Mouse (Mus musculus): ENCODE measurements around the gene Macrod1. TPM values are rescaled to one million over a fixed set of nuclear protein-coding genes. Genes with fewer than 3 reads are reported as not detected.

Macrod1 gene
- polyA plus RNA-seq, 1 experiment from 2014 or later, result 3.3 TPM

DNA sequence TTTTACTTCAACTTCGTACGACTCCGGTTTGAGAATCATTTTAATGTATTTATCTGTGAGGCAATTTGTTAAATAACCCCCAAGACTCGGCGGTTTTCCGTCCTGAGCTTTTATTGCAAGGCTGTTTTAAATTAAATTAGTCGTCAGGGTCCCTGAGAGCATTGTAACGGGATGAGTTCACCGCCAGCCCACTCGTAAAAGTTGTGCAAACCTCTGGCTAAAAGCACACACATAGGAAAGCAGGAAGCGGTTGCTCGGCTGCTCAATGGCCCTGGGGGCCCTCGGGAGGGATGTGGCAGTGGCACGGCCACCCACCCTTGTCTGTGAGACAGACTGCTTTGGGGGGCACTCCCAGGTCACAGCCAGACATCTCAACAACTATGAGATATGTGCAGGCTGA is 81.7 kb downstream of the Macrod1 start:
- peaks cover 38% of the 10 kb centered on the region for H3K27me3 ChIP-seq
- no peaks in the 10 kb centered on the region for H3K36me3 ChIP-seq
- no peak overlapping the region for H3K4me2 ChIP-seq (replicated peaks)
- ATAC-seq (ENCODE audit: low FRiP score, low read depth), result no peak
- no peak overlapping the region for H3K4me3 ChIP-seq
- 61% methylated on average over 14 of the region's 14 CpGs for WGBS
- H3K27ac ChIP-seq (replicated peaks), result no peak overlapping the region
- H3K9me3 ChIP-seq, result no peaks in the 10 kb centered on the region
- no peak overlapping the region for H3K9ac ChIP-seq (replicated peaks)
- peaks cover 97% of the 10 kb centered on the region for H3K4me1 ChIP-seq

- Histone ChIP-seq H3K4me3 (no peak overlapping the region), H3K36me3 (no peaks in the 10 kb centered on the region), H3K9ac (replicated peaks) (peak overlapping the region; percentile 32; the same call in 1 of the 2 replicates), H3K4me1 (peaks cover 97% of the 10 kb centered on the region), H3K27me3 (peaks cover 43% of the 10 kb centered on the region), H3K4me2 (replicated peaks) (no peak overlapping the region), H3K27ac (replicated peaks) (no peak overlapping the region), H3K9me3 (no peaks in the 10 kb centered on the region)
- WGBS, result 63% methylated on average over 4 of the region's 4 CpGs
- no peak for ATAC-seq (ENCODE audit: low FRiP score, low read depth)
Observed at GRCm38 (mm10) chr19:7139321-7139720, 82.7 kb downstream of the Macrod1 start.

GRCm38 (mm10) chr19:7140373-7140772 is 83.8 kb downstream of the Macrod1 start:
- no peaks in the 10 kb centered on the region for H3K36me3 ChIP-seq
- ATAC-seq (ENCODE audit: low FRiP score, low read depth), result no peak
- peaks cover 52% of the 10 kb centered on the region for H3K27me3 ChIP-seq
- 62% methylated on average over 6 of the region's 6 CpGs for WGBS
- no peaks in the 10 kb centered on the region for H3K9me3 ChIP-seq
- 0 out of 2 replicates have a peak overlapping the region, but pooled peaks have one; percentile 1 for H3K4me2 ChIP-seq (replicated peaks)
- peak overlapping the region; percentile 78 for H3K27ac ChIP-seq (replicated peaks)
- peaks cover 89% of the 10 kb centered on the region for H3K4me1 ChIP-seq
- peak overlapping the region; percentile 16; the same call in 1 of the 2 replicates for H3K9ac ChIP-seq (replicated peaks)
- no peak overlapping the region for H3K4me3 ChIP-seq

GRCm38 (mm10) chr19:7140856-7141421 is 84.3 kb downstream of the Macrod1 start:
- H3K9me3 ChIP-seq, result no peaks in the 10 kb centered on the region
- peaks cover 84% of the 10 kb centered on the region for H3K4me1 ChIP-seq
- peak; percentile 25; the same call in 1 of the 2 replicates for ATAC-seq (ENCODE audit: low FRiP score, low read depth)
- H3K4me3 ChIP-seq, result no peak overlapping the region
- peak overlapping the region; percentile 1; the same call in 1 of the 2 replicates for H3K4me2 ChIP-seq (replicated peaks)
- H3K36me3 ChIP-seq, result no peaks in the 10 kb centered on the region
- H3K27ac ChIP-seq (replicated peaks), result peak overlapping the region; percentile 78
- 34% methylated on average over 12 of the region's 12 CpGs for WGBS
- H3K9ac ChIP-seq (replicated peaks), result peak overlapping the region; percentile 3; the same call in 1 of the 2 replicates
- H3K27me3 ChIP-seq, result peaks cover 54% of the 10 kb centered on the region

- peak overlapping the region; percentile 78 for H3K27ac ChIP-seq (replicated peaks)
- H3K4me3 ChIP-seq, result no peak overlapping the region
- H3K9ac ChIP-seq (replicated peaks), result no peak overlapping the region
- H3K4me1 ChIP-seq, result peaks cover 70% of the 10 kb centered on the region
- 0 out of 2 replicates have a peak overlapping the region, but pooled peaks have one; percentile 25 for H3K4me2 ChIP-seq (replicated peaks)
- peaks cover 54% of the 10 kb centered on the region for H3K27me3 ChIP-seq
- no peaks in the 10 kb centered on the region for H3K9me3 ChIP-seq
- no peak for ATAC-seq (ENCODE audit: low FRiP score, low read depth)
- WGBS, result 46% methylated on average over 5 of the region's 5 CpGs
- H3K36me3 ChIP-seq, result no peaks in the 10 kb centered on the region
Observed at GRCm38 (mm10) chr19:7142207-7142915, 85.8 kb downstream of the Macrod1 start.

- no peaks in the 10 kb centered on the region for H3K36me3 ChIP-seq
- H3K4me2 ChIP-seq (replicated peaks), result peak overlapping the region; percentile 58
- no peaks in the 10 kb centered on the region for H3K9me3 ChIP-seq
- peak overlapping the region; percentile 48; the same call in 1 of the 2 replicates for H3K9ac ChIP-seq (replicated peaks)
- peak; percentile 62; the same call in 1 of the 2 replicates for ATAC-seq (ENCODE audit: low FRiP score, low read depth)
- H3K4me1 ChIP-seq, result peaks cover 70% of the 10 kb centered on the region
- H3K27ac ChIP-seq (replicated peaks), result peak overlapping the region; percentile 40; the same call in 1 of the 2 replicates
- H3K4me3 ChIP-seq, result peak overlapping the region; percentile 30
- peaks cover 65% of the 10 kb centered on the region for H3K27me3 ChIP-seq
- WGBS, result under 1% methylated on average over 20 of the region's 20 CpGs
Observed at GRCm38 (mm10) chr19:7143854-7144253, 87.2 kb downstream of the Macrod1 start.

DNA sequence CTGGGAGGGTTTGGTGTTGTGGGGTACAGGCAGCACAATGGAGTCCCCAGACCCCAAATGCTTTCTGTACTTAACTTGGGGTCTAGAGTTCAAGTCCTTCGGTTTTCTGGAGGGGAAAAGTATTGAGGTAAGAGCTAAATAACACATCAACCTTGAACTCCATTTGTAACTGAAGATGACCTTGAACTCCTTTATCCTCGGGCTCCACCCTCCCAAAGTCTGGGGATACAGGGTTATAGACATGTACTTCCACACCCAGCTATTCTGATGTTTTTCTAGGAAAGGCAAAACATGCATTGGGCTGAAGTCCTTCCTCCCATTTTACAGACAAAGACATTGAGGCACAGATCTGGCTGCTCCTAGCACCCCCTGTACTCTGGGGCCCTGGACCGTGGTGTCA is 87.8 kb downstream of the Macrod1 start:
- Histone ChIP-seq H3K4me2 (replicated peaks) (peak overlapping the region; percentile 58), H3K27ac (replicated peaks) (no peak overlapping the region), H3K27me3 (peaks cover 70% of the 10 kb centered on the region), H3K9me3 (no peaks in the 10 kb centered on the region), H3K4me1 (peaks cover 70% of the 10 kb centered on the region), H3K4me3 (no peak overlapping the region), H3K9ac (replicated peaks) (no peak overlapping the region), H3K36me3 (no peaks in the 10 kb centered on the region)
- WGBS, result 66% methylated on average over 3 of the region's 3 CpGs
- ATAC-seq (ENCODE audit: low FRiP score, low read depth), result no peak

DNA sequence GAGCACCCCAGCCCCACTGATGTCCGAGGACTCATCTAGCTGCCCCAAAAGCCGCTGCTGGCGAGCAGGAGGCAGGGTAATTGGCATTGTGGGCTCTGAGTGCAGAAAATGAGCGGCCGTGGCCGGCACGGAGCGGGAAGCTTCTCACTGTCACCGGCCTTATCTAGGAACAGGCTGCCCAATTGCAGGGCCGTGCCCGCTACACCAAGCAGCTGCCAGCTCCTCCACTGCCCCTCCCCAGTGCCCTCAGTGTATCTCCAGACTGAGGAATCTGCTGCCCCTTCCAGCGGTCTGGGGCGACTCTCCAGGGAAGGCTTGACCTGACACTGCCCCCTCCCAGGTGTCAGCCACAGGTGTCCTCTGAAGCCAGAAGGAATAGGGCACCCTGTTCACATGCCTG is 89.8 kb downstream of the Macrod1 start:
- Histone ChIP-seq H3K9ac (replicated peaks) (0 out of 2 replicates have a peak overlapping the region, but pooled peaks have one; percentile 3), H3K9me3 (no peaks in the 10 kb centered on the region), H3K36me3 (no peaks in the 10 kb centered on the region), H3K27me3 (peaks cover 63% of the 10 kb centered on the region), H3K4me1 (peaks cover 70% of the 10 kb centered on the region), H3K27ac (replicated peaks) (no peak overlapping the region), H3K4me2 (replicated peaks) (no peak overlapping the region), H3K4me3 (no peak overlapping the region)
- 73% methylated on average over 13 of the region's 13 CpGs for WGBS
- no peak for ATAC-seq (ENCODE audit: low FRiP score, low read depth)

- no peak for ATAC-seq (ENCODE audit: low FRiP score, low read depth)
- H3K36me3 ChIP-seq, result no peaks in the 10 kb centered on the region
- H3K27me3 ChIP-seq, result peaks cover 64% of the 10 kb centered on the region
- H3K4me2 ChIP-seq (replicated peaks), result no peak overlapping the region
- 57% methylated on average over 4 of the region's 4 CpGs for WGBS
- 0 out of 2 replicates have a peak, but pooled peaks cover 3% of the 10 kb centered on the region for H3K9me3 ChIP-seq
- no peak overlapping the region for H3K9ac ChIP-seq (replicated peaks)
- no peak overlapping the region for H3K4me3 ChIP-seq
- peaks cover 66% of the 10 kb centered on the region for H3K4me1 ChIP-seq
- H3K27ac ChIP-seq (replicated peaks), result no peak overlapping the region
Observed at GRCm38 (mm10) chr19:7148096-7148495, 91.5 kb downstream of the Macrod1 start.

GRCm38 (mm10) chr19:7148541-7149085 is 92.0 kb downstream of the Macrod1 start:
- peaks cover 66% of the 10 kb centered on the region for H3K4me1 ChIP-seq
- no peak for ATAC-seq (ENCODE audit: low FRiP score, low read depth)
- no peak overlapping the region for H3K9ac ChIP-seq (replicated peaks)
- H3K36me3 ChIP-seq, result no peaks in the 10 kb centered on the region
- no peak overlapping the region for H3K4me3 ChIP-seq
- H3K9me3 ChIP-seq, result 0 out of 2 replicates have a peak, but pooled peaks cover 3% of the 10 kb centered on the region
- H3K27me3 ChIP-seq, result peaks cover 60% of the 10 kb centered on the region
- 0 out of 2 replicates have a peak overlapping the region, but pooled peaks have one; percentile 1 for H3K27ac ChIP-seq (replicated peaks)
- WGBS, result 79% methylated on average over 8 of the region's 8 CpGs
- no peak overlapping the region for H3K4me2 ChIP-seq (replicated peaks)

DNA sequence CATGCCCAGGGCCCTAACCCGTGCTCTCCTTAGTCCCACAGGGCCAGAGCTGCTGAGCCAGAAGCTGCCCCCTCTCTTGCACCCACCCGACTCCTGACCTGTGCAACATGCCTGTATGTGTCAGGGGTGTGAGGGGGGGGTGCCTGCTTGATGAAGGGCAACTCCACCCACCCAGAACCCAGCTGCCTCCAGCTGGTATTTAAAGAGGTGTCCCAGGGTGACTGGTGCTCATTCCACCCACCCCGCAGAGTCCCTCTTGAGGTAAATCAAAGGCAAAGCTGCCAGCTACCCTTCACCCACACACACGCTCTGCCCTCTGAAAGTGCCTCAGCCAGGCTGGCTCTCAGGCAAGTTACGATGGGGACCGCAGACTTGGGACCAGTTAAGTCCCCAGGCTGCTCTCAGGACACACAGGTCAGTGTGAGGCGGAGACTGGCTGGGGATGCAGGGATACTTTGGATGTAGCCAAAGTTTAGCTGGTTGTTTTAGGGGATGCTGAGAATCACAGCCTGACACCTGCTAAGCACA is 92.6 kb downstream of the Macrod1 start:
- 0 out of 2 replicates have a peak, but pooled peaks cover 3% of the 10 kb centered on the region for H3K9me3 ChIP-seq
- WGBS, result 63% methylated on average over 7 of the region's 7 CpGs
- H3K27me3 ChIP-seq, result peaks cover 60% of the 10 kb centered on the region
- no peak overlapping the region for H3K4me2 ChIP-seq (replicated peaks)
- H3K4me3 ChIP-seq, result no peak overlapping the region
- ATAC-seq (ENCODE audit: low FRiP score, low read depth), result no peak
- H3K36me3 ChIP-seq, result no peaks in the 10 kb centered on the region
- H3K4me1 ChIP-seq, result peaks cover 62% of the 10 kb centered on the region
- no peak overlapping the region for H3K27ac ChIP-seq (replicated peaks)
- H3K9ac ChIP-seq (replicated peaks), result no peak overlapping the region
